Mouse (Mus musculus) hindbrain, embryonic 10.5 days (tissue): ENCODE results near the gene Tmem211. TPM values are rescaled to one million over a fixed set of nuclear protein-coding genes. Genes with fewer than 3 reads are reported as not detected.
A peak's percentile ranks its signal among the peaks of the same experiment; 100 is the strongest.

Experiments
- DNase-seq: peaks from one replicate; pipeline ENCODE4 v3.0.0-alpha.2; 2017; ENCODE audit warnings: low spot score
- H3K27ac ChIP-seq: fragments of 300-500 bp; sonication (generic); 2 replicates; pipeline ENCODE4 v1.5.1; 2016; ENCODE audit warnings: mild to moderate bottlenecking, moderate library complexity
- H3K27me3 ChIP-seq: fragments of 300-500 bp; sonication (generic); 2 replicates; pipeline ENCODE4 v1.6.1; 2016; ENCODE audit warnings: mild to moderate bottlenecking; ENCODE audit not compliant: poor library complexity, insufficient read depth, severe bottlenecking
- H3K36me3 ChIP-seq: fragments of 300-500 bp; sonication (generic); 2 replicates; pipeline ENCODE4 v1.6.1; 2016; ENCODE audit warnings: mild to moderate bottlenecking, moderate library complexity
- H3K4me1 ChIP-seq: fragments of 300-500 bp; sonication (generic); replicated peaks from 2 replicates; pipeline ENCODE4 v1.6.1; 2016; ENCODE audit warnings: mild to moderate bottlenecking
- H3K4me3 ChIP-seq: fragments of 300-500 bp; sonication (generic); 2 replicates; pipeline ENCODE4 v1.5.1; 2016; ENCODE audit warnings: mild to moderate bottlenecking, moderate library complexity
- H3K9me3 ChIP-seq: fragments of 300-500 bp; sonication (generic); 2 replicates; pipeline ENCODE4 v1.6.1; 2016; ENCODE audit warnings: mild to moderate bottlenecking, moderate library complexity
- WGBS: fragments of 180-500 bp; shearing (Covaris S2); methylation state at CpG from one replicate; pipeline ENCODE4 v1.1.7; 2016; 5-methylcytosine and 5-hydroxymethylcytosine counted together
- polyA plus RNA-seq: library from polyadenylated mRNA; unstranded; fragments of >200 nt; fragmentation: Nextera tagmentation; extraction: Ambion mirVana; gene quantifications from 2 replicates; pipeline ENCODE4 v1.2.1, GENCODE M21; 2016

Gene Tmem211
- polyA plus RNA-seq, 1 experiment from 2014 or later, result not detected

DNA sequence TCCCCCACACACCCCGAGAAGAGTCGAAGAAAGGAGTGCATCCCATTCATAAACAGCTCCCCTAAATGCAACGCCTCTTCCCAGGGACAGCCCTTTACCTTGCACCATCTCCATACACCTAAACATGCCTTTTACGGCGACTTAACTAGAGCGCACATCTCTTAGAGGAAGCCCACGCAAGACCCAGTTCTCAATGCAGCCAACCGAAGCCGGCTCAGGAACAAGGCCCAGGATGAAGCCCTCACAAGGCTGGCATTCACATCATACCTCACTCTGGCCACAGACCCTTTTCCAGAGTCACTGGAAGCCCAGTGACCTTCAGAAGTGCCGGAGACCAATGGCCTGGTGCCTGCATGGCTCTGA lies 27.0 kb upstream of the Tmem211 start:
- Histone ChIP-seq H3K27me3 (no peaks in the 10 kb centered on the region), H3K9me3 (peaks cover 4% of the 10 kb centered on the region; the same call in 1 of the 2 replicates), H3K27ac (peak overlapping the region; percentile 56; the same call in 1 of the 2 replicates), H3K4me1 (peaks cover 22% of the 10 kb centered on the region), H3K4me3 (no peak overlapping the region), H3K36me3 (peaks cover 4% of the 10 kb centered on the region; the same call in 1 of the 2 replicates)
- DNase-seq, result no peak
- 89% methylated on average over 10 of the region's 10 CpGs for WGBS

- no peaks in the 10 kb centered on the region for H3K27me3 ChIP-seq
- peaks cover 35% of the 10 kb centered on the region for H3K4me1 ChIP-seq
- H3K4me3 ChIP-seq, result no peak overlapping the region
- DNase-seq, result no peak
- H3K27ac ChIP-seq, result no peak overlapping the region
- H3K9me3 ChIP-seq, result peaks cover 4% of the 10 kb centered on the region; the same call in 1 of the 2 replicates
- 92% methylated on average over 9 of the region's 9 CpGs for WGBS
- H3K36me3 ChIP-seq, result peaks cover 4% of the 10 kb centered on the region; the same call in 1 of the 2 replicates
These were observed 22.5 kb upstream of the Tmem211 start for GRCm38 (mm10) chr5:113204193-113204592.

GRCm38 (mm10) chr5:113206670-113207352 lies 19.9 kb upstream of the Tmem211 start:
- Histone ChIP-seq H3K4me1 (peaks cover 44% of the 10 kb centered on the region), H3K36me3 (peaks cover 4% of the 10 kb centered on the region; the same call in 1 of the 2 replicates), H3K9me3 (peaks cover 4% of the 10 kb centered on the region; the same call in 1 of the 2 replicates), H3K4me3 (no peak overlapping the region), H3K27me3 (no peaks in the 10 kb centered on the region), H3K27ac (no peak overlapping the region)
- DNase-seq, result no peak
- WGBS, result 75% methylated on average over 9 of the region's 9 CpGs

DNA sequence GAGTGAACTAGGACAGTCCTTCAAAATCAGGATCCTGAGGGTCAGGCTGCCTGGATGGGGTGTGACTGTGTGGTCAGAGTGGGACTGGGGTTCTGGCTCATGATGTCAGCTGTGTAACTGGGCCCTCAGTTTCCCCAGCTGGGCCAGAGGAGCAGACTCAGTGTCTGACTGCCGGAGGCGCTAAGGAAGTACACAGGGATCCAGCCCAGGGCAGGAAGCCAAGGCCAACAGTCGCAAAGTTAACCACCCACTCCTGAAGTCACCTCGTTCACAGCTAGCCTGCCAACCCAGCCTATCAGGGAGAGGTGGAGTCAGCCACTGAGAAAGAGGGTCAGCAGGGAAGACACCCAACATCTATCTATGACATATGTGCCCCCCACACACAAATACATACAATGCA lies 18.7 kb upstream of the Tmem211 start:
- no peak overlapping the region for H3K4me3 ChIP-seq
- no peak for DNase-seq
- H3K9me3 ChIP-seq, result peaks cover 3% of the 10 kb centered on the region; the same call in 1 of the 2 replicates
- peaks cover 4% of the 10 kb centered on the region; the same call in 1 of the 2 replicates for H3K36me3 ChIP-seq
- H3K27ac ChIP-seq, result 0 out of 2 replicates have a peak overlapping the region, but pooled peaks have one; percentile 9
- peaks cover 52% of the 10 kb centered on the region for H3K4me1 ChIP-seq
- H3K27me3 ChIP-seq, result no peaks in the 10 kb centered on the region
- 86% methylated on average over 4 of the region's 4 CpGs for whole genome bisulfite sequencing

GRCm38 (mm10) chr5:113208622-113209400 lies 17.9 kb upstream of the Tmem211 start:
- Histone ChIP-seq H3K36me3 (no peaks in the 10 kb centered on the region), H3K27me3 (no peaks in the 10 kb centered on the region), H3K4me1 (peaks cover 56% of the 10 kb centered on the region), H3K27ac (peak overlapping the region; percentile 80), H3K9me3 (no peaks in the 10 kb centered on the region), H3K4me3 (no peak overlapping the region)
- WGBS, result 50% methylated on average over 11 of the region's 11 CpGs
- DNase-seq, result no peak

DNA sequence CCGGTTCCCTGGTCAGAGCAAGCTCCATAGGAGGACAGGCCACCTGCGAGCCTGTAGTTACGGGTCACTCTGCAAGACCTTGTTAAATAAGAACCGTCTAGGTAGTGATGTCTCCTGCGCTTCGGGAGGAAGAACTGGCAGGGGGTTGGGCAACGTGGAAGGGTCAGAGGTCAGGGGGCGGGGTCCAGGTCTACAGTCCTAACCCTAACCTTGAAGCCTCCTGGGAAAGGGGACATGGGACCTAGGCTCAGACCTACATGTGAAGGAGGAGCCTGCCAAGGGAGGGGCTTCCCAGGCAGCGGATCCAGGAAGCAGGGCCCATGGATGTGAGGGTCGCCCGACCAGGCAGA lies 17.3 kb upstream of the Tmem211 start:
- no peaks in the 10 kb centered on the region for H3K27me3 ChIP-seq
- no peak overlapping the region for H3K4me3 ChIP-seq
- H3K27ac ChIP-seq, result peak overlapping the region; percentile 80
- peaks cover 61% of the 10 kb centered on the region for H3K4me1 ChIP-seq
- WGBS, result 50% methylated on average over 11 of the region's 11 CpGs
- no peak for DNase-seq
- H3K9me3 ChIP-seq, result no peaks in the 10 kb centered on the region
- no peaks in the 10 kb centered on the region for H3K36me3 ChIP-seq

- no peak for DNase-seq
- H3K36me3 ChIP-seq, result no peaks in the 10 kb centered on the region
- WGBS, result 86% methylated on average over 13 of the region's 13 CpGs
- H3K4me3 ChIP-seq, result no peak overlapping the region
- H3K27me3 ChIP-seq, result no peaks in the 10 kb centered on the region
- H3K4me1 ChIP-seq, result peaks cover 63% of the 10 kb centered on the region
- no peaks in the 10 kb centered on the region for H3K9me3 ChIP-seq
- peak overlapping the region; percentile 80 for H3K27ac ChIP-seq
These were observed 16.8 kb upstream of the Tmem211 start for GRCm38 (mm10) chr5:113209898-113210297.

DNA sequence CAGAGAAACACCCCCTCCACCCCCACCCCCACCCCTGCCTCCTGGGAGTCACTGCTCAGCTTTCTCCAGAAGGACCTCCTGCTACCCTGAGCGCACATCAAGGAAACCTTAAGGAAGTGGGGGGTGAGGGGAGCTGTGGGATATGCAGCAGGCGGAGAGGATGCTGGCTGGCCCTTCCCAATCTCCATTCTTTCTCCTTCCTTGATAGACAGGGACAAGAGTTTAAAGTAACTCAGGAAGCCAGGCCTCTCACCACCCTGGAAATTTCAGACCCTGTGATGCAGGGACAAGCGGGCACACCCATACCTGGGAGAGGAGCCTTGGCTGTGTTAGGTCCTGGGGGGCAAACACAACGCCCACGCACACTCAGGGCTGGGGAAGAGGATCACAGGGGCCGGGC lies 16.4 kb upstream of the Tmem211 start:
- Histone ChIP-seq H3K27ac (peak overlapping the region; percentile 74), H3K36me3 (no peaks in the 10 kb centered on the region), H3K4me3 (no peak overlapping the region), H3K9me3 (no peaks in the 10 kb centered on the region), H3K4me1 (peaks cover 63% of the 10 kb centered on the region), H3K27me3 (no peaks in the 10 kb centered on the region)
- no peak for DNase-seq
- 81% methylated on average over 6 of the region's 6 CpGs for WGBS

DNA sequence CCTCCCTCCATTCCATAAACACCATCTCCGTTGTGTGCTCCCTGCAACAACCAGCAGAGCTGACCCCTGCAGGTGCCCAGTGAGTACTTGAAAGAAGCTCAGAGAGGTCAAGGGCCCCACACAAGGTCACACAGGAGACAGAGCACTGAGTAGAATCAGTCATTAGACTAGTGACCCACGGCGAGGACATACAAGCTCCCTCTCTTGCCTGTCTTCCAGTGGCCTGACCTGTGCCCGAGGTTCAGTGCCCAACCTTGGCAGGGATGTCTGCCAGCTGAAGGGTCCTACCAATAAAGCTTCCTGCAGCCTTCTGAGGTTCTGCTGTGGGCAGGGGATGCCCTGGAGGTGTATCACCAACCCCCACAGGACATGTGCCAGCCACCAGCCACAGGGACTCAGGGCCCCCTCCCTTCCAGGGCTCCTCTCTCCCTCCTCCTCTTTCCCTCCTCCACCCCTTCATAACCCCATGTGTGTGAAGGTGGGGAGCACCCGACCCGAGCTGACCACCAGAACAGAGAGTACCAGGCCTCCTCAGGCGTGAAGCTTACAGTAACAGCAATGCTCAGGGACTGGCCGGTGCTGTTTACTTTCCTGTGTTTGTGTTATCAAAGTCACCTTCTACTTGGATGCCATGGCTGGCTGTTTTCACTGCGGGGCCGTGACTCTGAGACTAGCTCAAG lies 14.4 kb upstream of the Tmem211 start:
- H3K27ac ChIP-seq, result peak overlapping the region; percentile 50; the same call in 1 of the 2 replicates
- H3K9me3 ChIP-seq, result no peaks in the 10 kb centered on the region
- DNase-seq, result no peak
- WGBS, result 80% methylated on average over 10 of the region's 10 CpGs
- no peaks in the 10 kb centered on the region for H3K36me3 ChIP-seq
- H3K27me3 ChIP-seq, result no peaks in the 10 kb centered on the region
- H3K4me1 ChIP-seq, result peaks cover 59% of the 10 kb centered on the region
- no peak overlapping the region for H3K4me3 ChIP-seq

DNA sequence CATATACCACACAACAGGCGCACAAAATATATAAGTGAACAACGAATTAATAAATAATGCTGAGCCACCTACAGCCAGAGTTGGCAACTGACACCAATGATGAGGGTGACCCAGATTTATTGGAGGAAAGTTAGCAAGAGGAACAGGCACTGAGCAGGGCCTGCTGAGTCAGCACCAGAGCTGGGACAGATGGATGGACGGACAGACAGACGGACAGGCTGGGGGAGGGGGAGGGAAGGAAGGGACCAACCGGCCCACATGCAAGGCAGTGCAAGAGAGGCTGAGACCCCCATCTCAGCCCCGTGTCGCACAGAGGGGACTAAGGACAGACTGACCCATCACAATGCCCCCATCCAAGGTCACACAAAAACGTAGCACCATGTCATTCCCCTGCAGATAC lies 12.7 kb upstream of the Tmem211 start:
- 95% methylated on average over 8 of the region's 8 CpGs for WGBS
- Histone ChIP-seq H3K27ac (peak overlapping the region; percentile 16; the same call in 1 of the 2 replicates), H3K9me3 (no peaks in the 10 kb centered on the region), H3K4me1 (peaks cover 49% of the 10 kb centered on the region), H3K4me3 (no peak overlapping the region), H3K27me3 (no peaks in the 10 kb centered on the region), H3K36me3 (no peaks in the 10 kb centered on the region)
- no peak for DNase-seq

- Histone ChIP-seq H3K36me3 (no peaks in the 10 kb centered on the region), H3K27me3 (no peaks in the 10 kb centered on the region), H3K27ac (peak overlapping the region; percentile 16; the same call in 1 of the 2 replicates), H3K9me3 (no peaks in the 10 kb centered on the region), H3K4me3 (no peak overlapping the region), H3K4me1 (peaks cover 49% of the 10 kb centered on the region)
- WGBS, result 82% methylated on average over 11 of the region's 11 CpGs
- DNase-seq, result no peak
These were observed 12.3 kb upstream of the Tmem211 start for GRCm38 (mm10) chr5:113214455-113214854.

GRCm38 (mm10) chr5:113215610-113216011 lies 11.1 kb upstream of the Tmem211 start:
- peaks cover 47% of the 10 kb centered on the region for H3K4me1 ChIP-seq
- DNase-seq, result no peak
- H3K4me3 ChIP-seq, result no peak overlapping the region
- 84% methylated on average over 9 of the region's 9 CpGs for WGBS
- H3K36me3 ChIP-seq, result no peaks in the 10 kb centered on the region
- no peak overlapping the region for H3K27ac ChIP-seq
- peaks cover 8% of the 10 kb centered on the region; the same call in 1 of the 2 replicates for H3K27me3 ChIP-seq
- H3K9me3 ChIP-seq, result no peaks in the 10 kb centered on the region
